Mouse (Mus musculus) intestine, embryonic 16.5 days (tissue): ENCODE results near the gene Slc50a1. TPM values are rescaled to one million over a fixed set of nuclear protein-coding genes. Genes with fewer than 3 reads are reported as not detected.
A peak's percentile ranks its signal among the peaks of the same experiment; 100 is the strongest.

Experiments
- ATAC-seq: fragments of 200-750 bp; cut with Nextera tagmentation; 2 replicates; pipeline ENCODE4 v1.8.0; 2017; ENCODE audit warnings: moderate TSS enrichment, moderate library complexity
- H3K27ac ChIP-seq: fragments of 300-500 bp; sonication (generic); 2 replicates; pipeline ENCODE4 v1.5.1; 2014; ENCODE audit warnings: mild to moderate bottlenecking, low read length
- H3K27me3 ChIP-seq: fragments of 300-500 bp; sonication (generic); replicated peaks from 2 replicates; pipeline ENCODE4 v1.6.1; 2014; ENCODE audit warnings: low read length, control low read depth, mixed read lengths; ENCODE audit not compliant: control insufficient read depth, insufficient read depth
- H3K36me3 ChIP-seq: fragments of 300-500 bp; sonication (generic); 2 replicates; pipeline ENCODE4 v1.6.1; 2014; ENCODE audit warnings: low read length, control low read depth; ENCODE audit not compliant: control insufficient read depth, insufficient read depth
- H3K4me1 ChIP-seq: fragments of 300-500 bp; sonication (generic); 2 replicates; pipeline ENCODE4 v1.6.1; 2014; ENCODE audit warnings: low read length, control low read depth, mixed read lengths; ENCODE audit not compliant: control insufficient read depth, insufficient read depth
- H3K4me2 ChIP-seq: fragments of 300-500 bp; sonication (generic); 2 replicates; pipeline ENCODE4 v1.6.1; 2014; ENCODE audit warnings: low read depth, low read length, control low read depth
- H3K4me3 ChIP-seq: fragments of 300-500 bp; sonication (generic); 2 replicates; pipeline ENCODE4 v1.5.1; 2014; ENCODE audit warnings: mild to moderate bottlenecking, low read length
- H3K9ac ChIP-seq: fragments of 300-500 bp; sonication (generic); 2 replicates; pipeline ENCODE4 v1.6.1; 2014; ENCODE audit warnings: low read depth, low read length
- H3K9me3 ChIP-seq: fragments of 300-500 bp; sonication (generic); 2 replicates; pipeline ENCODE4 v1.6.1; 2016; ENCODE audit warnings: low read length, control low read depth; ENCODE audit not compliant: control insufficient read depth
- WGBS: fragments of 180-500 bp; shearing (Covaris S2); extraction: QIAGEN DNeasy Blood & Tissue Kit; methylation state at CpG from one replicate; pipeline ENCODE4 v1.1.7; 2014; 5-methylcytosine and 5-hydroxymethylcytosine counted together
- polyA plus RNA-seq: library from polyadenylated mRNA; unstranded; fragments of >200 nt; fragmentation: Nextera tagmentation; extraction: Ambion mirVana; gene quantifications from 2 replicates; pipeline ENCODE4 v1.2.1, GENCODE M21; 2015

The Slc50a1 gene
- polyA plus RNA-seq, 1 experiment from 2014 or later = 74.1 TPM

GRCm38 (mm10) chr3:89244982-89245687, 25.2 kb downstream of the Slc50a1 start:
- H3K9ac ChIP-seq = peak overlapping the region; percentile 57
- no peaks in the 10 kb centered on the region for H3K9me3 ChIP-seq
- no peak for ATAC-seq
- H3K27ac ChIP-seq = no peak overlapping the region
- peak overlapping the region; percentile 91 for H3K4me2 ChIP-seq
- no peaks in the 10 kb centered on the region for H3K27me3 ChIP-seq
- peak overlapping the region; percentile 44 for H3K4me3 ChIP-seq
- WGBS = under 1% methylated on average over 25 of the region's 26 CpGs
- no peaks in the 10 kb centered on the region for H3K36me3 ChIP-seq
- H3K4me1 ChIP-seq = peaks cover 28% of the 10 kb centered on the region

GRCm38 (mm10) chr3:89244158-89244981, 26.0 kb downstream of the Slc50a1 start:
- 17% methylated on average over 25 of the region's 25 CpGs for WGBS
- Histone ChIP-seq H3K4me3 (peak overlapping the region; percentile 44), H3K9me3 (no peaks in the 10 kb centered on the region), H3K9ac (peak overlapping the region; percentile 57), H3K27ac (no peak overlapping the region), H3K4me2 (peak overlapping the region; percentile 91), H3K4me1 (peaks cover 28% of the 10 kb centered on the region), H3K27me3 (no peaks in the 10 kb centered on the region), H3K36me3 (no peaks in the 10 kb centered on the region)
- ATAC-seq = no peak

GRCm38 (mm10) chr3:89243609-89244008, 26.8 kb downstream of the Slc50a1 start:
- Histone ChIP-seq H3K9me3 (no peaks in the 10 kb centered on the region), H3K4me3 (0 out of 2 replicates have a peak overlapping the region, but pooled peaks have one; percentile 5), H3K4me2 (no peak overlapping the region; the same call in 1 of the 2 replicates), H3K4me1 (peaks cover 32% of the 10 kb centered on the region), H3K36me3 (no peaks in the 10 kb centered on the region), H3K27ac (no peak overlapping the region), H3K9ac (peak overlapping the region; percentile 37), H3K27me3 (no peaks in the 10 kb centered on the region)
- ATAC-seq = 0 out of 2 replicates have a peak, but pooled peaks have one; percentile 19
- WGBS = 23% methylated on average over 14 of the region's 14 CpGs

GRCm38 (mm10) chr3:89242331-89242895, 28.0 kb downstream of the Slc50a1 start:
- ATAC-seq = no peak
- no peaks in the 10 kb centered on the region for H3K27me3 ChIP-seq
- peaks cover 27% of the 10 kb centered on the region for H3K4me1 ChIP-seq
- no peak overlapping the region for H3K9ac ChIP-seq
- H3K9me3 ChIP-seq = no peaks in the 10 kb centered on the region
- no peak overlapping the region for H3K4me3 ChIP-seq
- no peaks in the 10 kb centered on the region for H3K36me3 ChIP-seq
- 72% methylated on average over 9 of the region's 9 CpGs for WGBS
- H3K27ac ChIP-seq = no peak overlapping the region
- no peak overlapping the region for H3K4me2 ChIP-seq

- Histone ChIP-seq H3K27ac (peak overlapping the region; percentile 4; the same call in 1 of the 2 replicates), H3K4me1 (peaks cover 16% of the 10 kb centered on the region), H3K4me2 (peak overlapping the region; percentile 35; the same call in 1 of the 2 replicates), H3K4me3 (no peak overlapping the region), H3K36me3 (no peaks in the 10 kb centered on the region; the same call in 1 of the 2 replicates), H3K27me3 (no peaks in the 10 kb centered on the region), H3K9me3 (no peaks in the 10 kb centered on the region), H3K9ac (0 out of 2 replicates have a peak overlapping the region, but pooled peaks have one; percentile 9)
- 51% methylated on average over 11 of the region's 12 CpGs for WGBS
- peak; percentile 82 for ATAC-seq
These were observed 31.9 kb downstream of the Slc50a1 start for GRCm38 (mm10) chr3:89238494-89238893.

GRCm38 (mm10) chr3:89237682-89238081, 32.7 kb downstream of the Slc50a1 start:
- 92% methylated on average over 21 of the region's 21 CpGs for WGBS
- Histone ChIP-seq H3K9me3 (no peaks in the 10 kb centered on the region), H3K9ac (no peak overlapping the region), H3K27me3 (no peaks in the 10 kb centered on the region), H3K4me3 (no peak overlapping the region), H3K4me1 (peaks cover 24% of the 10 kb centered on the region), H3K4me2 (no peak overlapping the region), H3K27ac (no peak overlapping the region), H3K36me3 (no peaks in the 10 kb centered on the region; the same call in 1 of the 2 replicates)
- ATAC-seq = no peak

- WGBS = 91% methylated on average over 10 of the region's 10 CpGs
- Histone ChIP-seq H3K27ac (no peak overlapping the region), H3K4me1 (peaks cover 28% of the 10 kb centered on the region), H3K4me2 (no peak overlapping the region), H3K9ac (no peak overlapping the region), H3K27me3 (no peaks in the 10 kb centered on the region), H3K36me3 (no peaks in the 10 kb centered on the region; the same call in 1 of the 2 replicates), H3K4me3 (no peak overlapping the region), H3K9me3 (no peaks in the 10 kb centered on the region)
- ATAC-seq = no peak
These were observed 33.9 kb downstream of the Slc50a1 start for GRCm38 (mm10) chr3:89236516-89236915.

- H3K9me3 ChIP-seq = no peaks in the 10 kb centered on the region
- ATAC-seq = peak; percentile 59
- peaks cover 31% of the 10 kb centered on the region for H3K4me1 ChIP-seq
- no peak overlapping the region for H3K4me3 ChIP-seq
- 0 out of 2 replicates have a peak, but pooled peaks cover 4% of the 10 kb centered on the region for H3K27me3 ChIP-seq
- no peak overlapping the region for H3K4me2 ChIP-seq
- 0 out of 2 replicates have a peak overlapping the region, but pooled peaks have one; percentile 11 for H3K9ac ChIP-seq
- H3K36me3 ChIP-seq = no peaks in the 10 kb centered on the region; the same call in 1 of the 2 replicates
- peak overlapping the region; percentile 10 for H3K27ac ChIP-seq
- WGBS = 59% methylated on average over 14 of the region's 14 CpGs
These were observed 36.7 kb downstream of the Slc50a1 start for GRCm38 (mm10) chr3:89233562-89234110.
